Mouse (Mus musculus): ENCODE measurements around the gene Magi2.

Magi2 gene

DNA sequence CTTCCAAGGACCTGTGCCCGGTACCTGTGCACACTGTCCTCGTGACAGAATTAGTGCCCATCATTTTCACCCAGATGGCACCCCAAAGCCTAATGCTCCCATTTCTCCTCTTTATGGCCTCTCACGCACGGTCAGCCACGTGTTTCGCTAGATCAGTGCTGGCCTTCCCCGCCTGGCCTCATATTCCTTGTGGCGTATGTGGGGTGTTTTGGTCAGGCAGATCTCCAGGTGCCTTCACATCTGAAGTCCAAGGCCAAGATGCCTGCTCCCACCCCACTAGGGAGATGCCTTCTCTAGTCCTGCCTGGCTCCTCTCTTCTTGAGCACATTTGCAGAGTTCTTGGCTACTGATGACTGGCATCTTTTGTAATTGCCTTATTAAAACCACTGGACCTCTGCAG, 1515.1 kb downstream of the Magi2 start:
- POLR2A ChIA-PET: interaction anchor here in 3 of 4 experiments (0.7 to 1.9 kb wide), 11 partner anchors 9 to 166 kb away, joined by 3 to 10 read pairs (median 3); no protein-coding TSS in a partner anchor
- CTCF ChIA-PET: interaction anchor here in 1 of 4 experiments (0.5 kb wide), 1 partner anchor 119 kb away, joined by 3 read pairs; no protein-coding TSS in a partner anchor

DNA sequence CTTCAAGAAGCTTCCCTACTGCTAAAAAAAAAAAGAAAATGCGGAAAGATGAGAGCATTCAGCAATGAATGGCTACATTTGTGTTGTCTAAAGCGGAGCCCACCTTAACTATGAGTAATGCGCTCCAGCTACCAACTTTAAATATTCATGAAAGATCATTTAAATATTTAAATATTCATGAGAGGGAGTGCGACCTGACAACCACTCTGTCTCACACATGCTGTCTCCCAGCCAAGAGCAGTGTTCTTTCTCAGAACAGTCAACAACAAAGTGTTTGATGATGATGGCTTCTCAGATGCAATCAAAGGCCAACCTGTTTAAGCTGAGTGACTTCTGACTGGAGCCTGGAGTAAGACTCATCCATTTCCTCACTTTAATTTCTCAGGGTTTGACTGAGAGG, 1521.3 kb downstream of the Magi2 start:
- POLR2A ChIA-PET: interaction anchor here in 2 of 4 experiments (1.2 to 1.6 kb wide), 4 partner anchors 9 to 65 kb away, joined by 3 to 4 read pairs (median 3); no protein-coding TSS in a partner anchor
- CTCF ChIA-PET: interaction anchor here in 1 of 4 experiments (0.7 kb wide), 1 partner anchor 1329 kb away, joined by 3 read pairs; no protein-coding TSS in a partner anchor

DNA sequence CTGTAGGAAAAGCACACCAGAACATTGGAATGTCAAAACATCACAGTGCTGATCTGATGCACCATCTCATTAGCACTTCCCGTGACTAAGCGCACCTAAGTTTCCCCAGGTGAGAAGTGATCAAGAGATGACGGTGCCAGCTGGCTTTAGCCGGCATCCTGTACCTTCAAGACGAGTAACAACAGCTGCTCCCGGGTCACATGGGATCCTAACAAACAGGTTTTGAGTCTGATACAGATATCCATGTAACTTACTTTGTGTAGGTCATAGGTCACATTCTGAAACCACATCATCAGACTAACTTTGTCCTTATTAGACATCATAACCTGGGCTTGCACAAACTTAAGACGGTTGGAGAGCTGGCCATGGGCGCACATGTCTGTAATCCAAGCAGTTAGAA, 1522.0 kb downstream of the Magi2 start:
- POLR2A ChIA-PET: interaction anchor here in 3 of 4 experiments (0.6 to 3.6 kb wide), 5 partner anchors 8 to 66 kb away, joined by 3 to 10 read pairs (median 3); no protein-coding TSS in a partner anchor
- CTCF ChIA-PET: no interaction called here

DNA sequence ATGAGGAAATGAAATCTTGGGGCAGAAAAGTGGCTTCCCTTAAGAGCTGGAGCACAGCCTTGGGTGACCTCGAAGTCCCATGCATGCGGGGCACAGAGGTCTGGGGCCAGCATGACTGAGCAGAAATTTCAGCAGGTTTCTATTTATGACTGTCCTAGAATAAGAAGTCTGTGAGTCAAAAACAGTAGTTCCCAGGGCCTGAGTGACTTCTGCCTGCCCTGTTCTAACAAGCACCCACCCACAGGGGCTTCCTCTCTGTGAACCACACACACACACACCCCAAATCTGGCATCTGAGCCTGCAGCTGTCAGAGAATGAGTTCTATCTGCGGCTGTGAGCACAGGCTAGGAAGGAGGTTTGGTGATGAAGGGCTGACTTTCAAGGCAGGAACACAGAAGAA, 1522.7 kb downstream of the Magi2 start:
- CTCF ChIA-PET: no interaction called here
- POLR2A ChIA-PET: interaction anchor here in 1 of 4 experiments (1.6 to 3.6 kb wide), 2 partner anchors 8 kb away, joined by 3 to 10 read pairs; no protein-coding TSS in a partner anchor

DNA sequence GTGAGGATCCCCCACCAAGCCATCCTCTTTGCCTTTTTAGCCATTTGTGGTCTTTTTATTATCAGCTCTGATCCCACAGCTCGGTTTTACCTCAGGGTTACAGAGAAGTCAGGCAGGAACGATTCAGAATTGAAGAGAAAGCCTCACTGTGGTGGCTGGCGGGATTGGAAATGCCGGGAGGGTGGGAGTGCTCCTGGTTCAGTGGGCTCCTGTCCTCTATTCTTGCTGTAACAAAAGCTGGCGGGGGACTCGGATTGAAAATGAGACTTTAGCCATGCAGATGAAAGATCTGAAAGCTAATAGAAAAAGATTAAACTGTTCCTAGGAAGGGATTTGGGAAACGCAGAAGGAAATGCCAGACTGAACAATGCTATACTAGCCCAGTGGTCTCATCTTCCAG, 1524.2 kb downstream of the Magi2 start:
- ChIA-PET CTCF (no interaction called here), POLR2A (interaction anchor here in 3 of 4 experiments (0.6 to 3.6 kb wide), 6 partner anchors 8 to 527 kb away, joined by 3 to 10 read pairs (median 6); no protein-coding TSS in a partner anchor)

DNA sequence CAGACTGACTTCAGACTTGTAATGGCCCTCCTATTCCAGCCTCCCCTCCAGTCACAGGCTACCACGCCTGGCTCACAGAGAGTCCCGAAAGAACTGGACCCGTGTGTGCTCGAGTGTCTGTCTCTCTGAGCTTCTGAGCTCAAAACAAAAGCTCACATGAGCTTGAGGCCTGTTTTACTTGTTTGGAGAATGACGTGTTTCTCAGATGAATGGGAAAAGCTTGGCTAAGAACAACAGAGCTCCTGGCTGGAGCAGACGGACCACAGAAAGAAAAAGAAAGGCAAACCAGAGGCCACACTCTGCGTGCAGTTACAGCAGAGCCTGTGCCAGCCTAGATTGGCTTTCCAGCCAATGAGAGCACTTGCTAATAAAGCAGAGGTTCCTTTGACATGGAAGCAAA, 1524.9 kb downstream of the Magi2 start:
- ChIA-PET POLR2A (interaction anchor here in 3 of 4 experiments (0.6 to 3.6 kb wide), 5 partner anchors 10 to 528 kb away, joined by 3 to 10 read pairs (median 7); no protein-coding TSS in a partner anchor), CTCF (no interaction called here)

DNA sequence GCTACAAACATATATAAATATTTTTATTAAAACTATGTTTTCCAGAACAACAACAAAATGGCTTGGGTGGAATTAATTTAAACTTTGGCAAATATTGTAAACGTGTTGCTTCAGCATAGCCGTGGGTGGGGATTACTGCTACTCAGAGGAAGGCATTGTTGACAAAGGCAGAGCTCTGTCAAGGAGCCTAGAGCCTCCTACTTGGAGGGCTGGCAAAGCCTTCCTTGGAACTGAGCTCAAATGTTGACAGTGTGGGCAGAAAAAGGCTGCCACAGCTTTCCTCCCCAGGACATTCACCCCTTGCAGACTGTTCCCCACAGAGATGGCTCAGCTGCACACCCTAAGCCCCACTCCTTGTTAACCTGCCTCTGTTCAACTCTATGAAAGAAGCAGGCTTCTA, 1526.3 kb downstream of the Magi2 start:
- CTCF ChIA-PET: interaction anchor here in 2 of 4 experiments (0.5 to 0.6 kb wide), 2 partner anchors 165 to 263 kb away, joined by 3 read pairs; no protein-coding TSS in a partner anchor
- POLR2A ChIA-PET: interaction anchor here in 2 of 4 experiments (0.8 to 2.6 kb wide), 4 partner anchors 12 to 51 kb away, joined by 3 to 7 read pairs (median 5); no protein-coding TSS in a partner anchor

DNA sequence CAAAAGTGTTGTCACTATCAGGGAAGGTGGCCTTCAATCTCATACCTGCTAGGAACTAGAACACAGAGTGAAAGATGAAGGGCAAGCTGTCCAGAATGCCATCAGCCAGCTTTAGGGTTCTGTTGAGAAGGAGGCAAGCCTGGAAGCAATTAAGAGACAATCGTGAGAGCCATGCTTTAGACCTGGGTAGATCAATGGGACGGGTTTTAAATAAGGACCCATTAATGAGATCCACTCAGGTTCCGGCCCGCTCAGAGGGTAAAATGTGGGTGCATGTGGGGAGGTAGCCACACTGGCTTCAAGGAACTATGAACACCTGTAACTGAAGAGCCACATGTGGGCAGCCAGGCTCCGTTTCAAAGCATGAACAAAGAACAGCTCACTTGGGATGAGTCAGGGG, 1527.1 kb downstream of the Magi2 start:
- ChIA-PET POLR2A (interaction anchor here in 2 of 4 experiments (1.4 to 1.7 kb wide), 2 partner anchors 13 to 52 kb away, joined by 3 to 7 read pairs; no protein-coding TSS in a partner anchor), CTCF (no interaction called here)

Data from embryonic stem cell, embryonic (primary cell).